Mouse (Mus musculus): Measurements from ENCODE around the gene Lpcat4. TPM values are rescaled to one million over a fixed set of nuclear protein-coding genes. Genes with fewer than 3 reads are reported as not detected.

Gene Lpcat4
- polyA plus RNA-seq (2016; fragmentation: Nextera tagmentation; extraction: Ambion mirVana), result 13.1 and 14.0 TPM in 2 replicates

GRCm38 (mm10) chr2:112239212-112239934 is at the start of gene Lpcat4:
TSS of gene Lpcat4 (plus strand) at chr2:112239468.
- H3K27me3 ChIP-seq (replicated peaks; ENCODE audit: low read depth, poor library complexity, severe bottlenecking), result peaks cover 6% of the 10 kb centered on the region
- H3K36me3 ChIP-seq (replicated peaks), result peaks cover 17% of the 10 kb centered on the region
- no peaks in the 10 kb centered on the region for H3K9me3 ChIP-seq
- H3K4me3 ChIP-seq, result peak within 1 kb of the TSS; percentile 85
- DNase-seq (ENCODE audit: low spot score), result peak; percentile 93
- WGBS, result under 1% methylated on average over 94 of the region's 94 CpGs
- H3K4me1 ChIP-seq, result peaks cover 44% of the 10 kb centered on the region
- peak within 1 kb of the TSS; percentile 97 for H3K27ac ChIP-seq (replicated peaks)

- WGBS, result 2% methylated on average over 2 of the region's 2 CpGs
- DNase-seq (ENCODE audit: low spot score), result peak; percentile 37
- no peaks in the 10 kb centered on the region for H3K27me3 ChIP-seq (replicated peaks; ENCODE audit: low read depth, poor library complexity, severe bottlenecking)
- H3K4me1 ChIP-seq, result no peaks in the 10 kb centered on the region
- no peak overlapping the region for H3K27ac ChIP-seq (replicated peaks)
- H3K4me3 ChIP-seq, result no peak overlapping the region
- no peaks in the 10 kb centered on the region for H3K9me3 ChIP-seq
- no peaks in the 10 kb centered on the region for H3K36me3 ChIP-seq (replicated peaks)
These were observed 42.4 kb upstream of the Lpcat4 start for GRCm38 (mm10) chr2:112196859-112197258.

GRCm38 (mm10) chr2:112203056-112203455 is 36.2 kb upstream of the Lpcat4 start:
- no peak for DNase-seq (ENCODE audit: low spot score)
- H3K9me3 ChIP-seq, result no peaks in the 10 kb centered on the region
- 86% methylated on average over 6 of the region's 6 CpGs for WGBS
- no peak overlapping the region for H3K4me3 ChIP-seq
- H3K4me1 ChIP-seq, result no peaks in the 10 kb centered on the region
- no peaks in the 10 kb centered on the region for H3K36me3 ChIP-seq (replicated peaks)
- no peaks in the 10 kb centered on the region for H3K27me3 ChIP-seq (replicated peaks; ENCODE audit: low read depth, poor library complexity, severe bottlenecking)
- H3K27ac ChIP-seq (replicated peaks), result no peak overlapping the region

- 79% methylated on average over 6 of the region's 6 CpGs for WGBS
- Histone ChIP-seq H3K27ac (replicated peaks) (no peak overlapping the region), H3K36me3 (replicated peaks) (no peaks in the 10 kb centered on the region), H3K9me3 (no peaks in the 10 kb centered on the region), H3K27me3 (replicated peaks; ENCODE audit: low read depth, poor library complexity, severe bottlenecking) (no peaks in the 10 kb centered on the region), H3K4me1 (no peaks in the 10 kb centered on the region), H3K4me3 (no peak overlapping the region)
- no peak for DNase-seq (ENCODE audit: low spot score)
These were observed 29.1 kb upstream of the Lpcat4 start for GRCm38 (mm10) chr2:112210142-112210541.

DNA sequence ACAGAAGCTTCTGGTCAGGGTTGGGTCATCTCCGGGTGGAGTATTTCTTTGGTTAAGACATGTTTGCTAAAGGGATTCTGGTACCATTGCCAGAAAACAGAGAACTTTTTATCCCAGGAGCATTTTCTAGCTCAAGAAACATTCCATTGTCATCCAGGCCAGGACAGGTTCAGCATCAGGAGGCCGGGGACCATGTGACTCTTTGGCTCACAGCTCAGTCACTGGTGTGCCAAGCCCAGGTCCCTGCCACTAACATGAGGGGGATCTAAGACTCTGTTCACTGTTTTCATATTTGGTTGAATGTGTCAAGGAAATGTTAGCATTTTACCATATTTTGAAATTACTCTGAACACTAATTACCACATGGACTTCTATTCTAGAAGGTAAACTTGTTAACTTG is 28.6 kb upstream of the Lpcat4 start:
- WGBS, result 90% methylated on average over 2 of the region's 2 CpGs
- DNase-seq (ENCODE audit: low spot score), result no peak
- H3K27me3 ChIP-seq (replicated peaks; ENCODE audit: low read depth, poor library complexity, severe bottlenecking), result no peaks in the 10 kb centered on the region
- no peak overlapping the region for H3K4me3 ChIP-seq
- H3K9me3 ChIP-seq, result no peaks in the 10 kb centered on the region
- H3K27ac ChIP-seq (replicated peaks), result no peak overlapping the region
- no peaks in the 10 kb centered on the region for H3K4me1 ChIP-seq
- H3K36me3 ChIP-seq (replicated peaks), result no peaks in the 10 kb centered on the region

- no peaks in the 10 kb centered on the region for H3K36me3 ChIP-seq (replicated peaks)
- no peak overlapping the region for H3K4me3 ChIP-seq
- peak; percentile 9 for DNase-seq (ENCODE audit: low spot score)
- H3K27ac ChIP-seq (replicated peaks), result no peak overlapping the region
- H3K4me1 ChIP-seq, result no peaks in the 10 kb centered on the region
- H3K9me3 ChIP-seq, result no peaks in the 10 kb centered on the region
- no peaks in the 10 kb centered on the region for H3K27me3 ChIP-seq (replicated peaks; ENCODE audit: low read depth, poor library complexity, severe bottlenecking)
- WGBS, result 7% methylated on average over 1 of the region's 1 CpGs
These were observed 23.3 kb upstream of the Lpcat4 start for GRCm38 (mm10) chr2:112215977-112216376.

- 76% methylated on average over 6 of the region's 6 CpGs for WGBS
- Histone ChIP-seq H3K4me1 (no peaks in the 10 kb centered on the region), H3K9me3 (no peaks in the 10 kb centered on the region), H3K27ac (replicated peaks) (no peak overlapping the region), H3K4me3 (no peak overlapping the region), H3K27me3 (replicated peaks; ENCODE audit: low read depth, poor library complexity, severe bottlenecking) (no peaks in the 10 kb centered on the region), H3K36me3 (replicated peaks) (no peaks in the 10 kb centered on the region)
- DNase-seq (ENCODE audit: low spot score), result no peak
These were observed 21.7 kb upstream of the Lpcat4 start for GRCm38 (mm10) chr2:112217614-112218013.

DNA sequence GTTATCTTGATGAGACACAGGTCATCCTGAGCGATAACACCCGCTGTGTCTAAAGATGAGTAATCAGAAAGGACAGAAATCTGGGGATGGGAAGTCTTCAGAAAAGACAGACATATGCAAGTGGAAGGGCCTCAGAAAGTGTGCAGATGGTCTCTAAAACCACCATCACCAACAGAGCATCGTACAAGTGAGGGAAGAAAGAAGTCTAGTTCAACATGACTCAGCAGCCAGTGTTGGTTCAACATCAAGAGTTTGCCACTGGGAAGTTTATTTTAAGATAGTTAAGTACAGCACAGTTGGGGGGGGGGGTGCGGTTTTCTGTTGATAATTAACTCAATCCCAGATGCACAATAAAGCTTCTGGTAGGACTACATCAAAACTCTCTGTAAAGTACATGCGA is 18.4 kb upstream of the Lpcat4 start:
- Histone ChIP-seq H3K27ac (replicated peaks) (no peak overlapping the region), H3K27me3 (replicated peaks; ENCODE audit: low read depth, poor library complexity, severe bottlenecking) (no peaks in the 10 kb centered on the region), H3K4me1 (no peaks in the 10 kb centered on the region), H3K9me3 (no peaks in the 10 kb centered on the region), H3K36me3 (replicated peaks) (no peaks in the 10 kb centered on the region), H3K4me3 (no peak overlapping the region)
- DNase-seq (ENCODE audit: low spot score), result no peak
- 92% methylated on average over 5 of the region's 5 CpGs for WGBS

DNA sequence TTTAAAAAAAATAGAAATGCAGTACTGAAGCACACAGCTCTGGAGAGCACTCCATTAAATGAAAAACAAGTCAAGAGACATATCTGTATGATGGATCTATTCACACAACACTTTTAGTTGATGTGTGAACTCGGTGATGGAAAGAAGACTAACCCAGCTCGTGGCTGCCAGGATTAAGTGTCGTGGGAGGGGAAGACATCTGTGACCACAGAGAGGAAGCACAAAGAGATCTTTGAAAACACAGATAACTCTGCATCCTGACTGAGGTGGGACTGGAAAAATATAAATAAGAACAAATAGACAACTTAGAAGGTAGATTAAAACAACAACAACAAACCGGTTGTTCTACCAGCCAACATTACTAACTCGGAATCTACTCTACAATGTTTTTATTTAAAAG is 16.7 kb upstream of the Lpcat4 start:
- 74% methylated on average over 5 of the region's 5 CpGs for WGBS
- H3K36me3 ChIP-seq (replicated peaks), result no peaks in the 10 kb centered on the region
- no peak overlapping the region for H3K4me3 ChIP-seq
- no peak overlapping the region for H3K27ac ChIP-seq (replicated peaks)
- H3K27me3 ChIP-seq (replicated peaks; ENCODE audit: low read depth, poor library complexity, severe bottlenecking), result no peaks in the 10 kb centered on the region
- no peaks in the 10 kb centered on the region for H3K4me1 ChIP-seq
- no peak for DNase-seq (ENCODE audit: low spot score)
- H3K9me3 ChIP-seq, result no peaks in the 10 kb centered on the region

GRCm38 (mm10) chr2:112224356-112224755 is 14.9 kb upstream of the Lpcat4 start:
- no peak for DNase-seq (ENCODE audit: low spot score)
- H3K36me3 ChIP-seq (replicated peaks), result no peaks in the 10 kb centered on the region
- H3K27ac ChIP-seq (replicated peaks), result no peak overlapping the region
- no peaks in the 10 kb centered on the region for H3K9me3 ChIP-seq
- H3K4me3 ChIP-seq, result no peak overlapping the region
- H3K27me3 ChIP-seq (replicated peaks; ENCODE audit: low read depth, poor library complexity, severe bottlenecking), result no peaks in the 10 kb centered on the region
- H3K4me1 ChIP-seq, result no peaks in the 10 kb centered on the region
- WGBS, result 66% methylated on average over 4 of the region's 4 CpGs

GRCm38 (mm10) chr2:112232623-112233022 is 6.6 kb upstream of the Lpcat4 start:
- no peak overlapping the region for H3K4me3 ChIP-seq
- H3K4me1 ChIP-seq, result no peaks in the 10 kb centered on the region
- no peaks in the 10 kb centered on the region for H3K9me3 ChIP-seq
- no peaks in the 10 kb centered on the region for H3K36me3 ChIP-seq (replicated peaks)
- H3K27me3 ChIP-seq (replicated peaks; ENCODE audit: low read depth, poor library complexity, severe bottlenecking), result no peaks in the 10 kb centered on the region; the same call in 1 of the 2 replicates
- H3K27ac ChIP-seq (replicated peaks), result no peak overlapping the region
- 77% methylated on average over 1 of the region's 1 CpGs for WGBS
- DNase-seq (ENCODE audit: low spot score), result no peak

DNA sequence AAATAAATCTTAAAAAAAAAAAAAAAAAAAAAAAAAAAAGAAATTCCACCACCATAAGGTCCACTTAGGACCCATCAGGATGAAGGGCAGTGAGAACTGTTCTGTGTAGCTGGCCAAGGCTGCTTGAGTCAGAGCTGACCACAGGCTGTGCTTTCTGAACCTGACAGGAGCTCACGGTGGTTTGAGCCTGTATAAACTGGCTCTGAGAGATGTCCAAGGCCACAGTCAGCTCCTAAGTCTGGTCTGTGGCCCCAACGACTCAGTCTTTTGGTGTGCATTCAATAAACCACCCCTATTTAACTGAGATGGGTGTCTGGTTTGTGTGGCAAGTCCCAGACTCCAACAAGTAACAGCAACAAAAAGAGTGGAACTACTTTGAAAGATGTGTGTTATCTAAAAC is 2.6 kb upstream of the Lpcat4 start:
- Histone ChIP-seq H3K4me3 (no peak overlapping the region), H3K36me3 (replicated peaks) (no peaks in the 10 kb centered on the region), H3K27ac (replicated peaks) (no peak overlapping the region), H3K4me1 (peaks cover 28% of the 10 kb centered on the region), H3K27me3 (replicated peaks; ENCODE audit: low read depth, poor library complexity, severe bottlenecking) (peaks cover 6% of the 10 kb centered on the region), H3K9me3 (no peaks in the 10 kb centered on the region)
- WGBS, result 82% methylated on average over 2 of the region's 2 CpGs
- DNase-seq (ENCODE audit: low spot score), result no peak

DNA sequence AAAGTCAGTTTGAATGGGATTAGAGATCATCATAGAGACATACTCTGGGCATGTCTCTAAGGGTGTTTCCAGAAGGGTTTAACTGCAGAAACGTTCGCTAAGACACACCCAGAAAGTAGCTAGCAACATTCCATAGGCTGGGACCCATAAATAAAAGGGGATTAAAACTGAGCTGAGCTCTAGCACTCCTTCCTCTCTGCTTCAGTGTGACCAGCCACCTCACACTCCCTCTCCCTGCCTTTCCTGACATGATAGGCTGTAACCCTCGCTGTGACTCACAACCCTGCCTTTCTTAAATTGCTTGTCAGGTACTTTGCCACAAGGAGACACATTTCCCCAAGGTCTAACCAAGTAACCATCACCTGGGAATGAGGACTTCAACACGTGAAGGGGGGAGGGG is 1.3 kb upstream of the Lpcat4 start:
- WGBS, result 9% methylated on average over 4 of the region's 4 CpGs

More for the DNA sequence above, 1.3 kb upstream of the Lpcat4 start:
- Histone ChIP-seq H3K36me3 (replicated peaks) (peaks cover 3% of the 10 kb centered on the region; the same call in 1 of the 2 replicates), H3K27me3 (replicated peaks; ENCODE audit: low read depth, poor library complexity, severe bottlenecking) (peaks cover 6% of the 10 kb centered on the region), H3K4me1 (peaks cover 38% of the 10 kb centered on the region), H3K4me3 (no peak overlapping the region), H3K9me3 (no peaks in the 10 kb centered on the region), H3K27ac (replicated peaks) (no peak overlapping the region)
- DNase-seq (ENCODE audit: low spot score), result no peak

All from embryonic facial prominence, embryonic 10.5 days (tissue).